Mouse (Mus musculus) ES-E14 (cell line): ENCODE measurements around the gene Nxnl2. TPM values are rescaled to one million over a fixed set of nuclear protein-coding genes. Genes with fewer than 3 reads are reported as not detected.

Source experiments
- DNase-seq: peaks from one replicate; pipeline ENCODE4 v3.0.0-alpha.2; 2013; ENCODE audit warnings: low read depth, low spot score
- H3K27ac ChIP-seq: 2 replicates; pipeline ENCODE4 v1.5.1; 2012; ENCODE audit warnings: low read depth, mild to moderate bottlenecking, low read length, moderate library complexity, mixed read lengths; ENCODE audit not compliant: poor library complexity, insufficient read depth, severe bottlenecking
- H3K36me3 ChIP-seq: 2 replicates; pipeline ENCODE4 v1.6.1; 2012; ENCODE audit warnings: mild to moderate bottlenecking, low read length, moderate library complexity, mixed read lengths; ENCODE audit not compliant: control insufficient read depth, poor library complexity, insufficient read depth, severe bottlenecking
- H3K4me1 ChIP-seq, 2 experiments: fragments of 150-350 bp in 1 of 2; sonication (generic) in 1 of 2; 2 replicates each; pipeline ENCODE4 v1.6.1; 2012; ENCODE audit warnings: low read length in 2 of 2, mild to moderate bottlenecking in 1 of 2, mixed read lengths in 1 of 2; ENCODE audit not compliant: control insufficient read depth in 2 of 2, insufficient read depth in 2 of 2, poor library complexity in 1 of 2
- H3K4me3 ChIP-seq, 2 experiments: fragments of 150-350 bp in 1 of 2; sonication (generic) in 1 of 2; 2 replicates each; pipeline ENCODE4 v1.5.1; 2012; ENCODE audit warnings: low read length in 2 of 2, low read depth in 1 of 2, mild to moderate bottlenecking in 1 of 2, mixed read lengths in 1 of 2; ENCODE audit not compliant: insufficient read depth in 1 of 2, poor library complexity in 1 of 2, severe bottlenecking in 1 of 2
- H3K9ac ChIP-seq: 2 replicates; pipeline ENCODE4 v1.6.1; 2012; ENCODE audit warnings: low read depth, mild to moderate bottlenecking, low read length, mixed read lengths; ENCODE audit not compliant: poor library complexity, insufficient read depth, severe bottlenecking
- H3K9me3 ChIP-seq: fragments of 150-350 bp; sonication (generic); 2 replicates; pipeline ENCODE4 v1.6.1; 2012; ENCODE audit warnings: low read depth, mild to moderate bottlenecking, low read length; ENCODE audit not compliant: control insufficient read depth, insufficient read depth
- CHD2 ChIP-seq: IDR thresholded peaks from 2 replicates; pipeline ENCODE4 v1.6.1; 2014; ENCODE audit warnings: mild to moderate bottlenecking, low read depth, low read length, inconsistent platforms
- HCFC1 ChIP-seq: IDR thresholded peaks from 2 replicates; pipeline ENCODE4 v1.6.1; 2012; ENCODE audit warnings: low read length, inconsistent platforms, borderline replicate concordance; ENCODE audit not compliant: insufficient read depth
- MAFK ChIP-seq: IDR thresholded peaks from 2 replicates; pipeline ENCODE4 v1.6.1; 2014; ENCODE audit warnings: mild to moderate bottlenecking, low read depth, low read length, inconsistent platforms; ENCODE audit not compliant: insufficient read depth
- ZC3H11A ChIP-seq: IDR thresholded peaks from 2 replicates; pipeline ENCODE4 v1.6.1; 2012; ENCODE audit warnings: low read depth, mild to moderate bottlenecking, inconsistent platforms, low read length, borderline replicate concordance
- ZNF384 ChIP-seq: IDR thresholded peaks from 2 replicates; pipeline ENCODE4 v1.6.1; 2012; ENCODE audit warnings: low read depth, low read length, inconsistent platforms
- in situ Hi-C, 2 experiments: fragments of 600-800 bp; cut with MboI; formaldehyde crosslinking; loops; one replicate each; pipeline ENCODE4 v1.15.1; 2025; ENCODE audit warnings: low sequenced_read_pairs in 2 of 2, inconsistent platforms in 1 of 2; ENCODE audit not compliant: unreplicated experiment in 2 of 2
- total RNA-seq: library from RNA; depleted of rRNA; stranded (reverse); fragments of 300-350 nt; gene quantifications from 2 replicates; pipeline ENCODE4 v1.2.3, GENCODE M21; 2012

Nxnl2 gene
- total RNA-seq, 1 experiment: 1.1 TPM

GRCm38 (mm10) chr13:51127906-51128305 lies 42.9 kb upstream of the Nxnl2 start:
- in situ Hi-C loops: no loop called here
- no peak for DNase-seq
- no peak overlapping the region for H3K9ac ChIP-seq
- H3K4me3 ChIP-seq: no peak overlapping the region
- H3K36me3 ChIP-seq: peaks cover 14% of the 10 kb centered on the region; the same call in 1 of the 2 replicates
- TF ChIP-seq CHD2 (no peak), HCFC1 (no peak), ZNF384 (no peak), ZC3H11A (no peak), MAFK (no peak)
- H3K4me1 ChIP-seq: peaks cover 27 to 32% of the 10 kb centered on the region in 2 experiments
- no peaks in the 10 kb centered on the region for H3K9me3 ChIP-seq
- H3K27ac ChIP-seq: no peak overlapping the region

DNA sequence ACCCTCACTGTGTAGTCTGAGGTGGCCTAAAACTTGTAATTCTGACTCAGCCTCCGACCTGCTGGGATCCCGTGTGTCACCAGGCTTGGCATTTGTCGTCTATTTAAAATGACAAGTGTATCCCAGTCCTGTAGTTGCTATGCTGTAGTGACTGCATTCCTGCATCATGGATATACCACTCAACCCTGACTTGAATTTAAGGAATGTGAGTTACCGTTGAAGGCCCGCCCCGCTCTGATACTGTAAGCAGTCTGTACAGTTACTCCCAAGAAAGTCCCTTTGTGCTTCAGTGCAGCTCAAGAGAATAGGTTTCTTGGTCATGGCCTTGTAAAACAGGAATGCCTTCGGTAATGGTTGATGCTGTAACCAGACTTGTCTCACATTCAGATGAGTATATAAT lies 42.4 kb upstream of the Nxnl2 start:
- TF ChIP-seq MAFK: no peak
- no peak for TF ChIP-seq ZC3H11A
- no peak for TF ChIP-seq HCFC1
- TF ChIP-seq CHD2: no peak
- no peak for TF ChIP-seq ZNF384
- Histone ChIP-seq H3K36me3 (peaks cover 14% of the 10 kb centered on the region; the same call in 1 of the 2 replicates), H3K9ac (no peak overlapping the region), H3K4me3 (no peak overlapping the region), H3K4me1 (peaks cover 25 to 32% of the 10 kb centered on the region in 2 experiments), H3K9me3 (no peaks in the 10 kb centered on the region), H3K27ac (no peak overlapping the region)
- in situ Hi-C loops: no loop called here
- no peak for DNase-seq

DNA sequence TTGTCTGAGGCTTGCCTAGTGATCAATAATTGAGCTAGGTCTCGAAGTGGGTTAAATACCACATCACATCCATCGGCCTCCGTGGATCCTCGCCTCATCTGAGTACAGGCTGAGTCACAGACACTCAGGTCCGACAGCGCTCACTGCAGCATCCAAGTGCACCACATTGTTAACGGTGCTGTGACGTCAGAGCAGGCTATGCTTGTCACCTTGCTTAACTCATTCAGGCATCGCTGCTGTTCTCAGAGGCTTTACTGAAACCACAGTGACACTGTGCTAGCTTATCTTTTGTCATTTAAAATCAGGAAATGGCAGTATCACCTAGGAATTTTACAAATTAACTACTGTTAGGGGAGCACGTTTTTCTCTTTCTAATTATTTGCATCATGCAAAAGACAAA lies 39.6 kb upstream of the Nxnl2 start:
- no peak overlapping the region for H3K27ac ChIP-seq

GRCm38 (mm10) chr13:51136315-51136714 lies 34.5 kb upstream of the Nxnl2 start:
- in situ Hi-C loops: no loop called here
- peaks cover 6 to 10% of the 10 kb centered on the region in 2 experiments; a peak in 3 of 4 replicates for H3K4me1 ChIP-seq
- no peak overlapping the region for H3K4me3 ChIP-seq
- H3K36me3 ChIP-seq: peaks cover 17% of the 10 kb centered on the region
- no peak for DNase-seq
- H3K9ac ChIP-seq: no peak overlapping the region
- TF ChIP-seq MAFK (no peak), HCFC1 (no peak)
- H3K27ac ChIP-seq: no peak overlapping the region
- H3K9me3 ChIP-seq: no peaks in the 10 kb centered on the region

More for the DNA sequence above, 39.6 kb upstream of the Nxnl2 start:
- TF ChIP-seq CHD2 (no peak), ZC3H11A (no peak), MAFK (no peak), HCFC1 (no peak), ZNF384 (no peak)
- no peak overlapping the region for H3K4me3 ChIP-seq
- peaks cover 20 to 27% of the 10 kb centered on the region in 2 experiments for H3K4me1 ChIP-seq
- peaks cover 17% of the 10 kb centered on the region for H3K36me3 ChIP-seq
- H3K9me3 ChIP-seq: no peaks in the 10 kb centered on the region
- no peak overlapping the region for H3K9ac ChIP-seq
- DNase-seq: no peak
- in situ Hi-C loops: no loop called here
